Mouse (Mus musculus) Muller cell, postnatal 12 days (primary cell): ENCODE measurements around the gene Ccp110.

ENCODE experiments used
- DNase-seq: peaks from one replicate; pipeline ENCODE4 v3.0.0-alpha.2; 2015; ENCODE audit errors: inconsistent ontology term

Gene Ccp110

DNA sequence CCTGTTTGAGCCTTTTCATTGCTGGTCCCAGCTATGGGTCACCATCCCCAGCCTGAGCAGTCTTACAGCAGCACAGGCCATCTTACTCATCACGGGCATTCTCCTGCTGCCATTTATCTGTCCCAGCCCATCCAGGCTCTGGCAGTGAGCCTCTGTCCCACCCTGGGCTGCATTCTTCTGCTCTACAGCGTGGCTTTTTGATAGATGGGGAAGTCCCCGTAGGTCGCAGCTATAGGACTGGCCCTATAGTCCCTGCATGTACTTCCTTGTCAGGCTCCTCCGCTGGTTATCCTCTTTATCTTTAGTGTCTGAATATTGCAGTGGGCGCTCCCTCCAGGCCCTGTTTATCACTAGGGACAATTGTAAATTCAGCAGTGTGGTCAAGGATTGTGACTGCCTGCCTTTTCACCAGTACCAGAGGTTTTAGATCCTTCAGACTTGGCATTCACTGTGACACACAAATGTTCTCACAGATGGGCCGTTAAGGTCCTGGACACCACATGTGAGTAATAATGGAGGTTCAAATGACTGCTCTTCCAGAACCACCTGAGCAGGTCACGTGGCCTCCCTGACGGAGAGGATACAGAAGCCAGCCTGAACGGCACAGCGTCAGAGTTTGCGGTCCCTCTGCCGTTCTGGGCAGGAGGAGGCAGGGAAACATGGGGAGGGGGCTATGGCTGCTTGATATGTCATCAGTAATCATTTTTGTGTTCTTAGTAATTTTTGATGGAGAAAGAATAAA lies 16.7 kb downstream of the Ccp110 start:
- DNase-seq: no peak

DNA sequence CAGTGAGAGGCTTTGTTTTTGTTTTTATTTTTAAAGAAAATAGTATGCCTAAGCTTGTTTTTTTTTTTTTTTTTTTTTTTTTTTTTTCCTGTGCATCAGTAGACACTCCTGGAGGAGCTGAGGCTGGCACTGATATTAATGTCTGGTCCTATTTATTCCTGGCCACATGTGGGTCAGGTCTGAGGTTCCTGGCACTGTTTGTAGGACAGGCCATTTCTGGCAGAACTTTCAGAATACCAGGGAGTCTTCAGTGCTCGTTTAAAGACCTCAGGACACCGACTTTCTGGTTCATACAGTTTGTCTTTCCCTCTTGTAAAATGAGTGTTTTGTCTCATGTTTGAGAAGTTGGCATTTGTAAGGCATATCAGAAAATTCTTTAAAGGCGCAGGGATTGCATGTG lies 19.4 kb downstream of the Ccp110 start:
- peak; percentile 27 for DNase-seq

DNA sequence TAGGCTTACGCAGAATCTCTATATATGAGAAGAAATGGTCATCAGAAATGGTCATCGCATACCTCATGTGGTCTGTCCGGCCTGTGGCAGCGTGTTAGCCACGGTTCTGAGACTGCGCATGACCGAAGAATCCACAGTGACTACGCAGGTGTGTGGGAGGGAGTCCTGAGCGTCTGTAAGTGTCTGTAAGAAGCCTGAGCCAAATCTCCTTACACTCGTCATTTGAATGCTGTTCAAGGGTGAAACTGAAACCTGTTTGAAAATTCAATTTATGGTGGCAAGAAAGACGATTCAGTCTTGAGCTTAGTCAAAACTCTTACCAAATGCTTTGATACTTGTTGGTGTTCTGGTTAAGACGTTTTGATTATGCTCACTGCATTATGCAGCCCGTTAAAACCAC lies 20.9 kb downstream of the Ccp110 start:
- no peak for DNase-seq

DNA sequence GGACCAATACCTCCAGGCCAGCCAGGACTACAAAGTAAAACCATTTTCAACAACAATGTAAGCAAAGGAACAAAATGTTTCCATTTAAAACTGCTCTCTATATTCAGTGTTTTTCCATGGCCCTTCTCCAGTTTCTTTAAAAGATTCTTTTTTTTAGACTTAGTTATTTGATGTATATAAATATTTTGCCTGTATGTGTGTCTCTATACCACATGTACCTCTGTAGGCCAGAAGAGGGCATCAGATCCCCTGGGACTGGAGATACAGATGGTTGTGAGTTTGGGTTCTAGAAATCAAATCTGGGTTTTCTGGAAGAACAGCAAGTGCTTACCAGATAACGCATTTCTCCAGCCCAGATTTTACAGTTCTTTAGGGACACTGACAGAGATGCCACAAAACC lies 26.4 kb downstream of the Ccp110 start:
- DNase-seq: no peak

DNA sequence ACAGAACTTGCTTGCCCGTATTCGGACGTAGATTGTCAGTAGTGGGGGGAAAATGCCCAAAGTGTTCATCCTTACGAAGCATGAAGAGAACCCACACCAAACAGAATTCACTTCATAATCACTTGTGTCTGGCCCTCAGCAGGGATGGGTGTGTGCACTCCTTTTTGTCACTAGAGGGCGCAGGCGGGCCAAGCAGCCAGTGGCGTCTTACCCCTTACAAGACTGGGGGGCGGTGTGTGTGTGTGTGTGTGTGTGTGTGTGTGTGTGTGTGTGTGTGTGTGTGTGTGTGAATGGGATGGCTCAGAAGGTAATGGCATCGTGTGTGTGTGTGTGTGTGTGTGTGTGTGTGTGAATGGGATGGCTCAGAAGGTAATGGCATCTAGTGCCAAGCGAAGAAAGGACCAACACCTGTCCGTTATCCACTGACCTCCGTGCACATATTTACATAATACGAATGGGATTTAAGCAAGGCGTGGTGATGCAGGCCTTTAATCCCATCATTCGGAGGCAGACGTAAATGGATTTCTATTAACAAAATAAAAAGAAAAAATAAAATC lies 27.7 kb downstream of the Ccp110 start, which contains the start of gene Vps35l:
Gene Vps35l, plus strand, starts transcription at position 252 of the 557 bp plus-strand sequence.
- DNase-seq: no peak

DNA sequence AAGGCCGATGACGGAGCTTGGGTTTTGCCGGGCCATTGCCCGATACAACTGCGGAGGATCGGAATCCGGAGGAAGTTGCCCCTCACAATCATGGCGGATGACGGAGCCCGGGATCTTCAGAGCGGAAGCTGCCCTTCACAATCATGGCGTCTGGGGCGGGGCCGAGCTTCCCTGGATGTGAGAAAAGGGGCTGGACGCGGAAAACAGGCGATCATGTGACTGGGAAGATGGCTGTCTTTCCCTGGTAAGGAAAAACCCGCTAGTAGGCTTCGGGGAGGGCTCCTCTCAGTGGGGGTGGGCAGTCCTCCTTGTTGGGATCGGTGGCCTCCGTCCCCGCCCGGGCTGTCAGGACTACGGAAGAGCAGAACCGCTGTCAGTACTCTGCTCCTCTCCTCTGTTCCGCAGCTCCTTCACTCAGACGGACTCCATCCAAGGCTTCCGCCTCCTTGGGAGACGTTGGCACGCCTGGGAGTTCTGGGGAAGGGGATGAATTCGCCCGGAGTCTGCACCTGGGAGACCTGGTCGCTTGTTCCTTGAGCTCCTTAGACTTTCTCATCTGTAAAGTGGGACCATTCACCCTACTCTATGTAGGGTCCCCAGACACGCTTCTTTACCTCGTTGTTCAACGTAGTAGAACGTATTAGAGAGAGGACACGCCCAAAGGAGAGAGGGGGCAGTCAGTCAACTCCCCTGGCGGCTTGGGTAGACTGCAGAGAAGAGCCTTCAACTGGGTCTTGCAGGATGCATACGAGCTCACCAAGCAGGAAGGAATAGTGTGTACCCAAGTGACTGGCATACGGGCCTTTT lies 28.4 kb downstream of the Ccp110 start:
- DNase-seq: peak; percentile 98

DNA sequence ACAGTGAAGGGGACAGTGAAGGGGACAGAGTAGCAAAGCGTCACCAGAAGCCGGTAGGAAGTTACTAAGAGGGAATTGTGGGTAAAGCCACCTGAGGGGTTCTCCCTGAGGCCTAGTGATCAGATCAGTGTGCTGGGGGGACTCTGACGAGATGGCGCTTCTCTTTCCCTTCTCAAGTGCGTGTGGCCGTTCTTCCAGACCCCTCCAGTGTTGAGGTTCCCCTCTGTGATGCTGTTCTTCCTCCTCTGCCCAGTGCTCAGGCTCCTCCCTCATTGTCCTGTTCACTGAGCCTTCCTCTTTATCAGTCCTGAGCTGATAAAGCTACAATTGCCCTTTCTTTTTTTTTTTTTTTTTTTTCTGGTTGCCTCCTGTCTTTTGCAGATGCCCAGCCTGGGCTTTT lies 29.9 kb downstream of the Ccp110 start:
- DNase-seq: no peak

DNA sequence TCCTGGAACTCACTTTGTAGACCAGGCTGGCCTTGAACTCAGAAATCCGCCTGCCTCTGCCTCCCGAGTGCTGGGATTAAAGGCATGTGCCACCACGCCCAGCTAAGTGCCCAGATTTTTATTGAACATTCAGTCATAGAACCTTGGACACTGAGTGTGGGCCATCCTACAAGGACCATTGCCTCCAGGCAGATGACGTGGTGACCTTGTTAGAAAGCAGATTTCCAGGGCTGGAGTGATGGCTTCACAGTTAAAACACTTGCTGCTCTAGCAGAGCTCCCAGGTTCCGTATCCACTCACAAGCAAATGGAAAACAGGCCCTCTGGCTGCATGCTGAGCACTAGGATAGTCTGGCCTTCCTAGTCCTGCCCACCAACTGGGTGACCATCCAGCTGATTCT lies 32.4 kb downstream of the Ccp110 start:
- DNase-seq: no peak

DNA sequence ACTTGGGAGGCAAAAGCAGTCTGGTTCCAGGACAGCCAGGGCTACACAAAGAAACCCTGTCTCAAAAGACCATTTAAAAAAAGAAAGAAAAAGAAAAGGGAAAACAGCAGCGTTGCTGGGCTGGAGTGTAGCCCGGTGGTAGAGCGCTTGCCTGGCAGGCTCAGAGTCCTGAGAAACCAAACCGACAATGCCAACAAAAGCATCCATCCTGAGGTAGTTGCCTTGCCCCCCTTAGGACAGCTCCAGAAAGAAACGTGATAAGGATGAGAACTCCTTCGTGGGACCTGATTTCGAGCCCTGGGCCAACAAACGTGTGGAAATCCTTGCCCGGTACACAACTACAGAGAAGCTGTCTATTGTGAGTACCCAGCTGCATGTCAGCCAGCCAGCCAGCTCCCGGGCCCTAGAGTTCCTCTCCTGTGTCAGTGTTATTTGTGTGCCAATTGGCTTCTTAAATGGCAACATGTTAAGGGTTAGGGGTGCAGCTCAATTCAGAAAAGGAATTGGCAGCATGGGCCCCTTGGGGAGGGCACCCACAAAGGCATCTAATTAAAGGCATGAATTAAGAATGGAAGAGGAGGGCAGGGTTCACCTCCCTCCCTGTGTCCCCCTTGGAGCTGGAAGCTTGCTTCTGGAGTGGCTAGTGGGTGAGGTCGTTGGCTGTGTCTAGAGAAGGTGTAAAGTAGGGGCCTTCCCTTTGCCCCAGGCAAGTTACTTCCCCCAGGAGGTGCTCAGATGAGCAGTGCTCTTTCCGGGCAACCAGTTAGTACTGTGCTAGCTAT lies 35.7 kb downstream of the Ccp110 start:
- no peak for DNase-seq

DNA sequence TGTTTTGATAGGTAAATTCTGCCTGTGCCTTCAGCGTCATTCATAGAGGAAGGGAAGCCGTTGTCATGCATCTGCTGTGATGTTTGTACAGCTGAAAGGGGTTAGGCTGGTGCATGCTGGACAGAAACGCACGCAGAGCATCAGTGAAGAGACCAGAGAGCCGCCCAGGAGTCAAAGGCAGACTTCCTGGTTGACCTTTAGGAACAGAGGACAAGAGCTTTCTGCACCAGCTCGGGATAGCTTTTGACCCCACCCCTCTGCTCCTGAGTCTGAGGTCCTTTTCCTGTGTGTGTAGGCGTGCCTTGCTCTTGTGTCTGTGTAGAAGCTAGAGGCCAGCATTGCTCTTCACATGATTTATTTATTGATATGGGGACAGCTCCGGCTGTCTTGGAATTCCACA lies 37.4 kb downstream of the Ccp110 start:
- no peak for DNase-seq

DNA sequence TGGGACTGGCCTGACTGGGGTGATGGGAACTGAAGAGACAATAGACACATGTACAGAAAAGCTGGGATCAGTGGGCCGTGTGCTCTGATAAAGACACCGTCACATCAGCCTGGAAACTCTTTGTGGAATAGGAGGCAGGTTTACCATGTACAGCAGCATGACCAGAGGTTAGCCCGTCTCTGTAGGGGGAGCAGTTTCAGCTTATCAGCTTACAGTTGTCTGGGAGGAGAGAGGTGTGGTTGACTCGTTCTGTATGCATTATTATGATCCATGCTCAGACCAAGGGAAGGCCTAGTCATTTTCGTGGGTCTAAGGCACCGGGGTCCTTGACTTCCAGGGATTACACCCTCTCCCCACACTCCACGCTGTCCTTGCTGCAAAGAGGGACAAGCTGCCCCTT lies 39.3 kb downstream of the Ccp110 start:
- DNase-seq: no peak

DNA sequence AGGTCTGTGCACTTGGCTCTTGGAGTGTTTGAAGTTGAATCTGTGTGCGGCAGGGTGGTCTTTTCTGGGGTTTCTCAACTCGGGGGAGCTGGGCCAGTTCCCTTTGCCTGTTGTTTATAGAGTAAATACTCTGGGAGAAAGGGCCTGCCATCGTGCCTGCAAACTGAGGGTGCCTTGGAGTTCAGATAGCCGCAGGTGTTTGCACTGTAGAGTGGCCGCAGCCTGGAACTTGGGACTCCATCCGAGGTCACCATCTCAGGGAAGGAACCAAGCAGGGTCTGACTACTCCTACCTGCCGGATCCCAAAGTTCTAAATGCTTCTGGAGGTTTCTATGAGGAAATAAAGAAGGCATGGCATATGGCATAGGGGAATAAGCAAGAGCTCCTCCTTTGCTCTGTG lies 43.4 kb downstream of the Ccp110 start:
- DNase-seq: no peak

DNA sequence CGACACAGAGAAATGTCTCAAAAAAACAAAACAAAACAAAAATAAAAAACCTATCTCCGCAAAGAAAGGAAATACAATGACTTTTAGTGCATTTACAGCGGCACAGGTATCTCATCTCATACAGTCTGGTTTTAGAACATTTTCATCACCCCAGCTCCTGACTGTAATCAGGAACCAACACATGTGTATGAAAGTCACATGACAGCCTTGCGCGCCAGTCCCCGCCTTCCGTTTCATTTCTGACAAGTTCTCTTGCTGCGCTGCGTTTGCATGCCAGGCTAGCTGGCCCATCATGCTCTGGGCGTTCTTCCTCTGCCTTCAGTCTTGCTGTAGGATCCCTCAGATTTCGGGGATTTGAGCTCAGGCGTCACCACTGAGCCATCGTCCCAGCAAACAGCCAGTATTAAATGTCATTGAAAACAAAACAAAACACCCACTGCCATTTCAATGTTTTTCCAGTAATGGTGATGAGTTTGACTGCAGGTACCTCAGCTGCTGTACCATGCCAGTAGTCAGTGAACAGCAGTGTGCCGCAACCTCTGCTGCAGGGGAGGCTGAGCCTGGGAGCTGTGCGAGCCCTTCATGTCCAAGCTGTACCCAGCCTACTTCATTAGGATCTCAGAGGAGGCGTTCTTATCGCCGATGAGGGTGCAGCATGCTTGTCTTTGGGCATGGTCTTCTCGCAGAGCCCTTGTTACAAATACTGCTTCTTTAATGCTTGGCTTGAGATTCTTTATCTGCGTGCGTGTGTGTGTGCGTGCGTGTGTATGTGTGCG lies 44.3 kb downstream of the Ccp110 start:
- no peak for DNase-seq

DNA sequence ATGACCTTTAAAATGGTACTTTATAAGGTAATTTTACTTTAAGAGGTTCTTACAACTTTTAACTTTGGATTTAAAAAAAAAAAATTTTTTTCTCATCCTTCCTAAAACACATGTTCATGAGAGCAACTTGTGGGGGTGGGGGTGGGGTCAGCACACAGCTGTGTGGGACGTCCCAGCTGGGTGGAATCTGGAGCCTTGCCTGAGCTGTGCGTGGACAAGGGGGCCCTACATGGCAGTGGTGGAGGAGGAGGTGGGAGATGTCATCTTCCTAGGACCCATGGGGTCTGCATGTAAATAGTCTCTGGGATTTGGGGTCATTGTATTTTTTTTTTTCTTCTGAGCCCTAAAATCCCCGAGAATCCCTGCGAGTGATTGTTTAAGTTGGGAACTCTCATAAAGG lies 46.0 kb downstream of the Ccp110 start:
- no peak for DNase-seq

DNA sequence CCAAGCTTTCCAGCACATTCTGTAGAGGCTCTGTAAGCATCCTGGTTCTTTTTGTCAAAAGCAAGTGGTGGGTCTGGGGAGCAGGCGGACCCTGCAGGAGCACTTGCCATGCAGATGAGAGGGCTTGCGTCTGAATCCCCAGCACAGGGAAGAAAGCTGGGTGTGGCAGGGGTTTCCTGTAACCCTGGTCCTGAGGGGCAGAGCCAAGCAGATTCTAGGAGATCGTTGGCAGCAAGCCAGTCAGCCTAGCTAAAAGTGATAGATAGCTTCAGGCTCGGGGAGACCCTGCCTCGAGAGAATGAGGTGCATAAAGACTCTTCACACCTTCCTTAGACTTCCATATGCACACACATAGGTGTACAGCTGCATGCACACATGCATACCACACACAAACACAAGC lies 47.0 kb downstream of the Ccp110 start:
- DNase-seq: no peak

DNA sequence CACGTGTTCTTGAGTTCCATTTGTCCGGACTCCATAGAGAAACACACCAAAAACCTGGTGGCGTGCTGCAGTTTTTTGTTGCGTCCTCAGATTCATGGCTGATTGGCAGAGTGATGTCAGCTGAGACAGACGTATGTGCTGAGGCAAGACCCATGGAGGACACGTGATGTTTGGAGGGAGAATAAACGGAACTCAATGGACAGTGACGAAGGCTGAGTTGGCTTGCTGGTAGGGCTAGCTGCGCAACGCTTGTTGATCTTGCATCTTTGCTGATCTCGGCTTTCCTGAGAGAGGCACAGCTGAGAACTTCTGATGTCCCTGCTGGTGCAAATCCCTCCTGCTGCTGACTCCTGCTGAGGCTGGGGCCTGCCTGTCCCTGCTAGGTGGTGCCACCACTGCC lies 51.6 kb downstream of the Ccp110 start:
- no peak for DNase-seq

DNA sequence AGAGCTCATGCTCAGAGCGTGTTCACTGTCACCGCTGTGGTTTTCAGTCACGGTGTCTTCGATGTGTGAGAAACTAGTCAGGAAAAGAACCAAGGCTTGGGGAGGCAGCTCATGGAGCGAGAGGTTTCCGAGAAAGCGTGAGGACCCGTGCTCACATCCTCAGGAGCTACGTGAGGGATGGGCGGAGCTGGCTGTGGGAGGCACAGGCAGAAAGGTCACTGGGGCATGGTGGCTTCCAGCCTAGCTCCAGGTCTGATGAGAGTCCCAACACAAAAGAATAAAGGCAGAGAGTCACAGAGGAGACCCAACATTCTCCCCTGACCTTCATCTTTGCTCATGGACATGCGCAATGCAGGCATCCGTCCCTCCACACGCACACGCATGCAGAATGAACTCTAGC lies 52.4 kb downstream of the Ccp110 start:
- DNase-seq: no peak

DNA sequence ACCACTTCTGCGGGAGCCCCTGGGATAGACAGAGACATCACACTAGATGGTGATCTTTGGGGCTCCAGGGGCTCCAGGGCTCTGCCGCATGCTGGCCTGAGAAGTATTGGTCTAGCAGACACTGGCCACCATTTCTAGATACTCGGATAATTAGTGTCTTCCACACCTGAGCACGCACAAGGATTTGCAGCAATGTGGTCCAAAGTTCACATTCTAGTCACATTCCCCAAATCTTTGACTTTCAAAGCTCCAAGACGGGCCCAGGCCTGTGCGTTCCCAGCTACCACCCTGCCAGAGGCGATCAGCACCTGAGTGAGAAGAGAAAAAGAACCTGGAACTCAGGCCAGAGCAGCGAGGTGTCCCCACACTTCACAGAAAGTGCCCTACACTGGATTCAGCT lies 53.3 kb downstream of the Ccp110 start:
- no peak for DNase-seq

DNA sequence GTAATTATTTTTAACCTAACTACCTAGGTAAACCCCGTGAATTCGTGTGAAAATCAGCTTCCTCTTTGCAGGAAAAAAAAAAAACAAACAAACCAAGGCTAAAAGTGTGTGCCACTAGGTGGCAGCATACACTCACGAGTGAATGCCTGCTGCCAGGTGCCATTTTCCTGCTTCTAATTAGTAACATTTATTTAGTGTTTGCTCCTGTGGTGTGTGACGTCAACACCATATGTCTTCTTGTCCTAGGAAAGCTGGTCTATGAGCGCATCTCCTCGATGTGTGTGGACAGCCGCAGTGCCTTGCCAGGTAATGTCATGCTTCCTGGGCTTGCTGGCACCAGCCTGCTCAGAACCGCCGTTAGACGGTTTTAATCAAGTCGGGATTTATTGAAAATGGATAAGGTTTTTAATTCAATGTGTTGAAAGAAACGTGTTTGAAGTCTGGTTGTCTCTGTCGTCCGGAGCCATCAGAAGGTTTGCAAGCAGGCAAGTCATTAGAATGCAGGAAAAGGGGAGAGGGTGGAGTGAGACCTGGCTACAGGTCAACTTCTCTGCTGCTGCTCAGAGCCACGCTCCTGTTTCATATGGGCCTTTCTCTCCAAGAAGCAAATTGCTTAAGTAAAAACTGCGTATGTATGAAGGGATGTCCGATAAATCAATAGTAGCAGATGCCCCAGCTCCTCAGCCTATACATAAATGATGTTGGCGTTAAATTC lies 53.9 kb downstream of the Ccp110 start:
- peak; percentile 51 for DNase-seq

DNA sequence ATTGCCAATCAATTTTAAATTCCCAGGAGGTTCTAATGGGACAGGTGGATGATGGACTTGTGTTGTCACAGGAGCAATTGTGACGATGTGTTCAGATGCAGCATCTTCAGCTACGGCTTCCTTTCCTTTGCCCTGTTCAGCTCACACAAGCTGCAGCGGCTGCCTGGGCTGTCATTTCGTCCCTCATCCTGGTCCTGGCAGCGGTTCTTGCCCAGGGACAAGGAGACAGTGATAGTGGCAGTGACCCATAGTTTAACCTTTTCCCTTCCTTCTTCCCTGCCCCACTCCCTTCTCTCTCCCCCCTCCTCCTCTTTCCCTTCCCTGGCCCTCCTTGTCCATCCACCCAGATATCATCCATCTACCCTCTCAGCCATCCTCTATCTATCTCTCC lies 54.5 kb downstream of the Ccp110 start:
- DNase-seq: no peak

DNA sequence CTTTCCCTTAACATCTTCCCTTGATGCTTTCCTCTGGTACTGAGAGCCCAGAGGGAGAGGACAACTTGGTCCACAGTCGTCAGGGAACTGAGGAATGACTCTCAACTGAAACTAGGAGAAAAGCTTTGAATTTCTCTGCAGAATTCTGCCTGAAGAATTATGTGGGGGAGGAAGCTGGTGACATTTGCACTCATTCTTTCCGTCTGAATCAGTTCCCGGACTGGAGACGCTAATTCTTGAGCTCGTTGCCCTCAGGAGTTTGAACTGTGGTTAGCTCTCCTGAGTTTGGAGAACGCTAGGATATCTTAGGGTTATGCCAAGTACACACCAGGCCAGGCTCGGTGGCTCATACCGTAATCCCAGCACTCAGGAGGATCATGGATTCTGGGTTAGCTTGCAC lies 56.9 kb downstream of the Ccp110 start:
- peak; percentile 65 for DNase-seq
